Mouse (Mus musculus): ENCODE measurements around the gene Olfr157.

Olfr157 gene

GRCm38 (mm10) chr4:43840101-43840500 is at the start of gene Olfr157:
Olfr157 (minus strand) TSS chr4:43840201.
- in situ Hi-C loops (cut with MboI; ENCODE audit: unreplicated experiment in 2 of 2): no loop called here

- in situ Hi-C loops (cut with MboI; ENCODE audit: unreplicated experiment in 2 of 2): no loop called here
Measured at GRCm38 (mm10) chr4:43884196-43884595, 44.2 kb upstream of the Olfr157 start.

GRCm38 (mm10) chr4:43879566-43879965 is 39.6 kb upstream of the Olfr157 start:
- in situ Hi-C loops (cut with MboI; ENCODE audit: unreplicated experiment in 2 of 2): no loop called here

GRCm38 (mm10) chr4:43878121-43878776 is 38.2 kb upstream of the Olfr157 start:
- in situ Hi-C loops (cut with MboI; ENCODE audit: unreplicated experiment in 2 of 2): no loop called here

- in situ Hi-C loops (cut with MboI; ENCODE audit: unreplicated experiment in 2 of 2): no loop called here
Measured at GRCm38 (mm10) chr4:43877230-43877629, 37.2 kb upstream of the Olfr157 start.

- in situ Hi-C loops (cut with MboI; ENCODE audit: unreplicated experiment in 2 of 2): no loop called here
Measured at GRCm38 (mm10) chr4:43875919-43876411, 36.0 kb upstream of the Olfr157 start.

GRCm38 (mm10) chr4:43875160-43875918 is 35.3 kb upstream of the Olfr157 start, which contains the start of gene Reck:
Reck (plus strand) TSS chr4:43875530.
- in situ Hi-C loops (cut with MboI; ENCODE audit: unreplicated experiment in 2 of 2): no loop called here

- in situ Hi-C loops (cut with MboI; ENCODE audit: unreplicated experiment in 2 of 2): loop anchor here (25.0 kb wide), 3 partner anchors 262 to 462 kb away; no protein-coding TSS in a partner anchor
Measured at GRCm38 (mm10) chr4:43874501-43874900, 34.5 kb upstream of the Olfr157 start.

- in situ Hi-C loops (cut with MboI; ENCODE audit: unreplicated experiment in 2 of 2): loop anchor here (10.0 to 25.0 kb wide), 4 partner anchors 258 to 458 kb away; partner anchors contain the start of gene Fam166b (in 1 of the 2)
Measured at GRCm38 (mm10) chr4:43869821-43870220, 29.8 kb upstream of the Olfr157 start.

- in situ Hi-C loops (cut with MboI; ENCODE audit: unreplicated experiment in 2 of 2): loop anchor here (10.0 to 25.0 kb wide), 4 partner anchors 251 to 451 kb away; partner anchors contain the start of gene Fam166b (in 1 of the 2)
Measured at GRCm38 (mm10) chr4:43863298-43863697, 23.3 kb upstream of the Olfr157 start.

- in situ Hi-C loops (cut with MboI; ENCODE audit: unreplicated experiment in 2 of 2): loop anchor here (10.0 to 25.0 kb wide), 4 partner anchors 249 to 449 kb away; partner anchors contain the start of gene Fam166b (in 1 of the 2)
Measured at GRCm38 (mm10) chr4:43860744-43861519, 20.9 kb upstream of the Olfr157 start.

GRCm38 (mm10) chr4:43859886-43860285 is 19.9 kb upstream of the Olfr157 start:
- in situ Hi-C loops (cut with MboI; ENCODE audit: unreplicated experiment in 2 of 2): loop anchor here (5.0 to 25.0 kb wide), 6 partner anchors 113 to 785 kb away; partner anchors contain the start of gene Fam166b (in 1 of the 2)

- in situ Hi-C loops (cut with MboI; ENCODE audit: unreplicated experiment in 2 of 2): loop anchor here (10.0 to 25.0 kb wide), 4 partner anchors 242 to 779 kb away; no protein-coding TSS in a partner anchor
Measured at GRCm38 (mm10) chr4:43854101-43854500, 14.1 kb upstream of the Olfr157 start.

GRCm38 (mm10) chr4:43851265-43851664 is 11.3 kb upstream of the Olfr157 start, which contains the start of gene Olfr155:
Olfr155 (plus strand) TSS chr4:43851565.
- in situ Hi-C loops (cut with MboI; ENCODE audit: unreplicated experiment in 2 of 2): loop anchor here (10.0 to 25.0 kb wide), 4 partner anchors 239 to 776 kb away; no protein-coding TSS in a partner anchor

- in situ Hi-C loops (cut with MboI; ENCODE audit: unreplicated experiment in 2 of 2): no loop called here
Measured at GRCm38 (mm10) chr4:43838326-43838725, 1.7 kb downstream of the Olfr157 start.

- in situ Hi-C loops (cut with MboI; ENCODE audit: unreplicated experiment in 2 of 2): no loop called here
Measured at GRCm38 (mm10) chr4:43834749-43835148, 5.3 kb downstream of the Olfr157 start.

- in situ Hi-C loops (cut with MboI; ENCODE audit: unreplicated experiment in 2 of 2): no loop called here
Measured at GRCm38 (mm10) chr4:43833752-43834151, 6.2 kb downstream of the Olfr157 start.

- in situ Hi-C loops (cut with MboI; ENCODE audit: unreplicated experiment in 2 of 2): no loop called here
Measured at GRCm38 (mm10) chr4:43832031-43832430, 8.0 kb downstream of the Olfr157 start.

- in situ Hi-C loops (cut with MboI; ENCODE audit: unreplicated experiment in 2 of 2): no loop called here
Measured at GRCm38 (mm10) chr4:43828806-43829205, 11.2 kb downstream of the Olfr157 start.

- in situ Hi-C loops (cut with MboI; ENCODE audit: unreplicated experiment in 2 of 2): no loop called here
Measured at GRCm38 (mm10) chr4:43823845-43824337, 16.1 kb downstream of the Olfr157 start, which contains the start of gene Olfr156. Olfr156 (minus strand) TSS chr4:43823895.
